Mouse (Mus musculus) mouse trophoblast stem cell (cell line): ENCODE results near the gene Mrpl16.

Source experiments
- in situ Hi-C, 2 experiments: fragments of 300-500 bp; cut with MseI, MboI; formaldehyde crosslinking; loops; 2 replicates in 1 of 2; 3 replicates in 1 of 2; pipeline ENCODE4 v1.15.1; 2025

The Mrpl16 gene

DNA sequence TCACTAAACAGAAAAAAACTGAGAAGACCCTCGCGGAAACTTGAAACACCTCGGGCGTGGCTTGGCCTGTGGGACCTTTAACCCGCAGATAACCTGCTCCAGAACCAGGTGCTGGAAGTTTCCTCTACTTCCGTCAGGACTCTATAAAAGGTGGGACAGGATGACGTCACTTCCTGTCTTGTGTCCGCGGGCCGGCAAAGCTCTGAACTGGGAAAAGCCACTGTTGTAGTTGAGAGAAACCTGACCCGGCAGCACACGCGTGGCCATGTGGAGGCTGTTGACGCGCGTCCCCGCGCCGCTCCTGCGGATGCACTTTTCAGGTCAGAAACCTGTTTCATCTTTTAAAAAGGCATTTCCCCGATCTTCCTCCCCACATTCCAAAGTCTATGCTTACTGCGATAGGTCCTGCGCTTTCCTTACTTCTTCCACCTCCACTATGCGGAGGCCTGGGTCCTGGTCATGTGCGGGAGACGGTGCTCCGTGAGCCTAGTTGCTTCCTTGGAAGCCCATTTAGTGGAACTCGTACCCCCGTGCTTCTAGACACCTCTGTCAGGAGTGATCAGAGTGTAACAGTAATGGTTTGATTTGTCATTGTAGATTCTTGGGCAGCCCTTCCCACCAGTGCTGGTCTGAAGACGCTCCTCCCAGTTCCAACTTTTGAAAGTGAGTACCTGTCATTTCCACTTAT is at the start of gene Mrpl16:
TSS of gene Mrpl16 (plus strand) at position 187 of the 688 bp plus-strand sequence.
- in situ Hi-C loops, result loop anchor here in 1 of 2 experiments (25.0 kb wide), 1 partner anchor 408 kb away; no protein-coding TSS in a partner anchor

DNA sequence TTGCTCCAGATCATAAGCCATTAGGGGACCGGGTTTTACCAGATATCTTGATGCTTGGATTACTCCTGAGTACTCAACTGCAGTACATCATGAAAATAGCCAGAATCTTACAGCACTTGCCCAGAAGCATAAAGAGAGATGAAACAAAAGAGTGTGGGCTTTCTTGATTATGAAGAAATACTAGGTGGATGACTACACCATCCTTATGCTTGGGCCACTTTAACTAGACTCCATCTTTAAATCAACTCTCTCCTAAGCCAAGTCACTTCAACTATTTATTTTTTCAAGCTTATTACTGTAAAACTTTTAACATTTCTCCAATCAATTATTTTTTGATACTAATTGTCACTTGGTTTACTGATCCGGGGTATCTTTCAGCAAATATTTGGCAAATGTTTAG is 46.3 kb upstream of the Mrpl16 start:
- in situ Hi-C loops, result no loop called here

- in situ Hi-C loops, result no loop called here
These were observed 45.9 kb upstream of the Mrpl16 start for GRCm38 (mm10) chr19:11724275-11724674.

GRCm38 (mm10) chr19:11725915-11726314 is 44.3 kb upstream of the Mrpl16 start:
- in situ Hi-C loops, result no loop called here

- in situ Hi-C loops, result no loop called here
These were observed 42.9 kb upstream of the Mrpl16 start for GRCm38 (mm10) chr19:11727304-11727703.

DNA sequence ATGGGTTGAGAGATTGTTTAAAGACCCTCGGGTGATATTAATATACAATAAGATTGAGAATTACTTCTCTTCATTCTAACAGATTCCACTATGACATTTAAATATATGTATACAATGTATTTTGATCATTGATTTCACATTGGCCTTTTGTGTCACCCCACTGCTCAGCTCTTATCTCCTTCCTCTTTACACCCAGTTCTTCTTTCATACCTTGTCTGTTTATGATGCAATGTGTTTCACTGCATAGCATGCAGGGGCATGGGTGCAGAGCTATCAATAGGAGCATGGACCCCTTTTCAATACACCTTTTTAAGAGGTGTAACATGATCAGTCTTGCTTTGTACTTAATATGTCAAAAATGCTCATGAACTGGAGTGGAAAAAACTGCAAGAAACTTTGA is 39.9 kb upstream of the Mrpl16 start:
- in situ Hi-C loops, result no loop called here

GRCm38 (mm10) chr19:11736455-11736854 is 33.7 kb upstream of the Mrpl16 start:
- in situ Hi-C loops, result no loop called here

- in situ Hi-C loops, result no loop called here
These were observed 24.5 kb upstream of the Mrpl16 start for GRCm38 (mm10) chr19:11745680-11746079.

GRCm38 (mm10) chr19:11747298-11747697 is 22.9 kb upstream of the Mrpl16 start, which contains the start of gene Gif:
Gene Gif (plus strand): TSS chr19:11747554.
- in situ Hi-C loops, result no loop called here

GRCm38 (mm10) chr19:11765059-11765458 is 5.1 kb upstream of the Mrpl16 start:
- in situ Hi-C loops, result loop anchor here (5.0 to 25.0 kb wide), 2 partner anchors 153 to 403 kb away; no protein-coding TSS in a partner anchor

GRCm38 (mm10) chr19:11766413-11766812 is 3.8 kb upstream of the Mrpl16 start:
- in situ Hi-C loops, result loop anchor here (5.0 to 25.0 kb wide), 2 partner anchors 154 to 404 kb away; no protein-coding TSS in a partner anchor

GRCm38 (mm10) chr19:11768163-11768562 is 2.0 kb upstream of the Mrpl16 start:
- in situ Hi-C loops, result loop anchor here (5.0 to 25.0 kb wide), 2 partner anchors 156 to 406 kb away; no protein-coding TSS in a partner anchor

DNA sequence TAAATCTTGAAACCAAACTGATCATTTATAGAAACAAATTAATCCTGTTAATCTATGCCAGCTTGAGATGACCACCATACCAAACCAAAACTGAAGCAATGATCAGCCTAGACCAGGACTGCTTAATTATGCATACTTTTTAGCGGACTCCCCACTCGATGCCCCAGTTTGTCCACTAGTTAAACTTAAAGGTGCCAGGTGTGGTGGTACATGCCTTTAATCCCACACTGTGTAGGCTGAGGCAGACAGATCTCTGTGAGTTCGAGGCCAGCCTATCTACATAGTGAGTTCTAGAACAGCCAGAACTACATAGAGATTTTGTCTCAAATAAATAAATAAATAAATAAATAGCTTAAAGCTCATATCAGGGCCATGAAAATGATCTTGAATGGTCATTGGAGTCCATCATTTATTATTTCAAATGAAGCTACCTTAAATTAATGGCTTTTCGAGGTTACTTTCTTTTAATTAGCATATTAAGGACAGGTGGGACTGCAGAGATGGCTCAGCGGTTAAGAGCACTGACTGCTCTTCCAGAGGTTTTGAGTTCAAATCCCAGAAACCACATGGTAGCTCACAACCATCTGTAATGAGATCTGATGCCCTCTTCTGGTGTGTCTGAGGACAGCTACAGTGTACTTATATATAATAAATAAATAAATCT is 802 bp upstream of the Mrpl16 start:
- in situ Hi-C loops, result loop anchor here (5.0 to 25.0 kb wide), 2 partner anchors 157 to 407 kb away; no protein-coding TSS in a partner anchor

DNA sequence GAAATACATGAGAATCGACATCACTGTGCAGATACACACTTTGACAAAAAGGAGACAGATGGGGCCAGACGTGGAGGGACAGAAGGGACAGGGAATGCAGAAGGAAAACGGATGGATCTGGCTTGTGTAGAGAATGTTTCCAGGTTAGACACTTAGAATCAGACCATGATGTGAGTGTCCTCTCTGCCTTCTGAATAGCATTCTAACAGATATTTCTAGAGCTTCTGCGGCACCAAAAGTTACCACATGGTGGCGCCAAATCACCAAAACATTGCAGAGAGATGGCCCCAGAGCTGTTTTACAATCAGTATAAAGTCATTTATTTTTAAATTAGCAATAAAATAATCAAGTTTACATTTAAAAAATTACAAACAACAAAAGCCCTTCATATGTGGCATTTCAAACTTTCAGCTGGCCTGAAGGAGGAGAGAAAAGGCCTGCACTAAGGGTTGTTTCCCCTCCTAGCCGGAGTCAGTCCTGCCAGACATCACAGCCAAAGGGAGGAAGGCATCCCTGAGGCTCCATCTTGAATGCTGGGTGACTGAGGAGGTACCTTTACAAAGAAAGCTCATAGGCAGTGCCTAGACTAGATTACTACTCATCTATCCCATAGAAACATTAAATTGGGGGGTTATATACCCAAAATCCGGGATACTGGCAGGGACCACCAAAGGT is 7.1 kb downstream of the Mrpl16 start:
- in situ Hi-C loops, result no loop called here

DNA sequence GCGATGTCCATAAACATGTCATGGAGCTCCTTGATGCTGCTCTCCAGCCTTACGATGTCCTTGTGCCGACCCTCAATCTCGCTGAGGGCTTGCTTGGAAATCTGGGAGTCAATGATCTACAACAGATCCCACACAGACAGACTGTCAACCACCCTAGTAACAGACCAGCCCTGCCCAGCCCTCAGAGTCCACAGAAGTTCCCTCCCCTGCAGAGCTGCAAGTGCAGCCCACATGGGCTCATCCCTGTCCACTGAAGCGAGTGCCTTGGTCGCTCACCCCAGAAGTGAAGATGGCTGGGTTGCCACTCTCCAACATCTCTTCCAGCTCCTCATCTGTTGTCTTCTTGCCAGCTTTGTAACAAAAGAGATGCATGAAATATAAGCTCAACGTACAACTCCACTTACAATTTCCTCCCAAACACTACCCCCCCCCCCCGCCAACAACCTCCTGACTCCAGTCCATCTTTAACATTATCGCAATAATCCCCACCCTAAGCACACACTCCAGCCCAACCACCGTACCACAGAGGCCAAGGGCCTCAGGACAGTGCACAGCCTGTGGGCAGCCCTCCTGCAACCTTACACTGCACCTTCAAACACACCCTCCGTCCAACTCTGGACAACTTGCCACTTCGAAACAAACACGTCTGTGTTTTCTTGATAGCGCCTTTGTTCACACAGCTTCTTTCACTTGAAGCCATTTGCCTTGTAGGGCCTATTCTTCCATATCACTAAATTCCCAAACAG is 15.4 kb downstream of the Mrpl16 start:
- in situ Hi-C loops, result no loop called here

- in situ Hi-C loops, result no loop called here
These were observed 17.6 kb downstream of the Mrpl16 start for GRCm38 (mm10) chr19:11787826-11788225.

DNA sequence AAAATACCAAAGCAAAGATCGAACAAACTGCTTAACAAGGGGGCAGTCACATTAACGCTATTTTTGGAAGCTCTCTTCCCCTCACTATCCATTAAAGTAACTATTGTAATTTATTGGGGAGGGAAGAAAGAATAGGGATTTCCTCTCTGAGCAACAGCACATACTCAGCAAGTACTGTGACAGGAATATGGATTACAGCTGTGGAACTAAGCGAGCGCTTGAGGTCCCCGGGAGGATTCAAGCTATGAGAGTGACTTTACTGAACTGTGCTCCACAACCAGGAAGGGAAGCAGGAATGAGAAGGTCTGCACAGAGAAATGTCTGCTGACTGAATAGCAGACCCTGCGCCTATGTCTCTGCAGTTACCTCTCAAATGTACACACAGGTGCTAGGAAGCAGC is 18.7 kb downstream of the Mrpl16 start:
- in situ Hi-C loops, result no loop called here

- in situ Hi-C loops, result no loop called here
These were observed 21.6 kb downstream of the Mrpl16 start for GRCm38 (mm10) chr19:11791825-11792224.

DNA sequence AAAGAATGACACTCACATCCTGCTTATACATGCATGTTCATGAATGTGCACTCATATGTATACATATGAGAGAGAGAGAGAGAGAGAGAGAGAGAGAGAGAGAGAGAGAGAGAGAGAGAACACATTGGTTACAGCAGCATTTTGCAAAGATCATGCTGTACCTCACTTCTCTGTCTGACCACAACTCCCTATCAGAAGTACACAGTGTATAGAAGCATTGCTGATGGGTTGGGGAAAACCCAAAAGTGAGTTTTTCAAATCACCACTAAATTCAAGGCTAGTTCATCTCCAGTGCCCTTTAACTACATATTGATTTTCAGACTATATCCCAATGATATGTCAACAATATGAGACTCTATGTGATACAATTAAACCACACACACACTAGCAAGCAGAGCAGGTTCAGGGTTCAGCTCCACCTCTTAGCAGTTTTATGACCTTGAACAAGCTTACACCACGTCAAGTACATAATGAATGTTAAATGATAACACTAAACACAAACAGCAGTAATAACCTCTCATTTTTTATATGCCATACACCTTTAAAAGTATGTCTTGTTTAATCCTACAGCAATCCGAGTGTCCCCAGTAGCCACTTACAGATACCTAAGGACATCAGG is 23.7 kb downstream of the Mrpl16 start:
- in situ Hi-C loops, result no loop called here

DNA sequence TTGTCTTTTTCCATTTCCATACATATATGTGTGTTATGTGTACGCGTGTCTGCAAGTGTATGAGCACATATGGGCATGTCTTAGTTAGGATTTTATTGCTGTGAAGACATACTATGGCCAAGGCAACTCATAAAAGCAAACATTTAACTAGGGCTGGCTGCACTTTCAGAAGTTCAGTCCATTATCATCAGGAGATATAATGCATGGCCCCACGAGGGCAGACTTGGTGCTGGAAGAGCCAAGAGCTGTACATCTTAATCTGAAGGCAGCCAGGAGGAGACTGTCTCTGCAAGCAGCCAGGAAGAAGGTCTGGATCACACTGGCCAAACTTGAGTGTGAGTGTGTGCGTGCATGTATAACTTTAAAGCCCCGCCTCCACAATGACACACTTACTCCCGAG is 24.3 kb downstream of the Mrpl16 start:
- in situ Hi-C loops, result no loop called here
